Mouse (Mus musculus) myocyte (in vitro differentiated cells): Measurements from ENCODE around the gene Cldn4.

ENCODE experiments used
- CEBPB ChIP-seq: IDR thresholded peaks from 2 replicates; pipeline ENCODE4 v1.6.1; 2011; ENCODE audit warnings: mild to moderate bottlenecking, moderate library complexity; ENCODE audit not compliant: poor library complexity, insufficient read depth, severe bottlenecking
- MAX ChIP-seq: IDR thresholded peaks from one replicate; pipeline ENCODE4 v1.6.1; 2011; ENCODE audit warnings: low read depth, mild to moderate bottlenecking, control low read depth
- MYOD1 ChIP-seq, 3 experiments: IDR thresholded peaks; one replicate each; pipeline ENCODE4 v1.6.1; 2011; ENCODE audit warnings: control low read depth in 2 of 3, low read depth in 2 of 3, mild to moderate bottlenecking in 2 of 3, moderate library complexity in 1 of 3; ENCODE audit not compliant: insufficient read length in 2 of 3, control insufficient read depth in 1 of 3
- MYOG ChIP-seq, 3 experiments: IDR thresholded peaks; one replicate each; pipeline ENCODE4 v1.6.1; 2011; ENCODE audit warnings: control low read depth in 2 of 3, low read depth in 2 of 3, mild to moderate bottlenecking in 2 of 3; ENCODE audit not compliant: insufficient read length in 2 of 3, control insufficient read depth in 1 of 3, insufficient read depth in 1 of 3
- POLR2A ChIP-seq: IDR thresholded peaks from one replicate; pipeline ENCODE4 v1.6.1; 2011; ENCODE audit warnings: low read depth, mild to moderate bottlenecking, control low read depth, moderate library complexity; ENCODE audit not compliant: insufficient read length
- SRF ChIP-seq: IDR thresholded peaks from one replicate; pipeline ENCODE4 v1.6.1; 2011; ENCODE audit warnings: low read depth; ENCODE audit not compliant: control insufficient read depth, insufficient read length
- TCF12 ChIP-seq: IDR thresholded peaks from one replicate; pipeline ENCODE4 v1.6.1; 2011; ENCODE audit warnings: mild to moderate bottlenecking, control low read depth; ENCODE audit not compliant: poor library complexity, insufficient read depth, severe bottlenecking
- TCF3 ChIP-seq: IDR thresholded peaks from one replicate; pipeline ENCODE4 v1.6.1; 2011; ENCODE audit warnings: low read depth, control low read depth; ENCODE audit not compliant: insufficient read length
- USF1 ChIP-seq: IDR thresholded peaks from one replicate; pipeline ENCODE4 v1.6.1; 2011; ENCODE audit warnings: low read depth, mild to moderate bottlenecking, control low read depth, moderate library complexity

- TF ChIP-seq MAX (no peak), SRF (no peak), POLR2A (no peak), TCF3 (no peak), MYOD1 (IDR thresholded peaks at IDR 0.05; ENCODE audit: control insufficient read depth in 1 of 3, insufficient read length in 2 of 3, low read depth in 2 of 3) (no peak), MYOG (IDR thresholded peaks at IDR 0.05; ENCODE audit: control insufficient read depth in 1 of 3, insufficient read depth in 1 of 3, insufficient read length in 2 of 3, low read depth in 2 of 3) (no peak), USF1 (no peak), TCF12 (no peak), CEBPB (no peak)
These were observed 26.3 kb upstream of the Cldn4 start for GRCm38 (mm10) chr5:134973081-134973480.
